Mouse (Mus musculus): ENCODE data around the gene Ankrd6. TPM values are rescaled to one million over a fixed set of nuclear protein-coding genes. Genes with fewer than 3 reads are reported as not detected.

The Ankrd6 gene
- polyA plus RNA-seq, 1 experiment from 2014 or later, result 10.1 TPM

DNA sequence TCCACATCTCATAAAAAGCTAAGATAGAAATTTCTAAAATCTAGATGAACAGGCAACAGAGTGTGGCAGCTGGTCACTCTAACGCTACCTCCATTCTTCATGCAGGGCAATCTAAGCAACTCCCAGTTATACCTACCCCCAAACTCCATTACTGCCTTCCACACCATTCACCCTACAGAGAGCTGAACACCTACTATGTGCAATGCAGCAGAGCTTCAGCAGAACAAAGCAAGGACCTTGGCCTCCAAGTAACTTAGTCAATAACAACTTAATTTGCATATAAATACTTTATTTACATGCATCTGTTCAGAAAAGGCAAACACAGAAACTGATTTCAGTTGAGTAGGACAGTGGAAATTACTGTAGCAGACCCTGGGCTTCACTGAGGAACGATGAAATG is 44.7 kb downstream of the Ankrd6 start:
- no peak for DNase-seq (ENCODE audit: low spot score)

DNA sequence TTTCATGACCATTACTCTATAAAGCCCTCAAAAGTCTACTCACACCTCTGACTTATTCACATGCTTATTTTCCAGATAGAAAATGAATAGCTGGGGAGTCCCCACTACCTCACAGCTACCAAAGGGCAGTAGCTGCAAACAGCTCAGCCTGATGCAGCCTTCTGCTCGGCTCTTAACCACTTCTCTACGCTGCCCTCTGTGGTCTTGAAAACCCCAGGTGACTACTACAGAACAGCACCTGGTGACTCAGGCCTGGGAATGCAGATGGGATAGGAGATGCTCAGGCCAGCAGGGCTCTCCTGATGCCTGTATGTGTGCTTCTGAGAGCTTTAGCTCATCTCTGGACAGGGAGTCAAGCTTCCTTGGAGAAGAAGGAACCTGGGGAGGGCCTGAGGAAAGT is 45.3 kb downstream of the Ankrd6 start:
- no peak for DNase-seq (ENCODE audit: low spot score)

- DNase-seq (ENCODE audit: low spot score), result no peak
Observed at GRCm38 (mm10) chr4:32903826-32904225, 46.8 kb downstream of the Ankrd6 start.

DNA sequence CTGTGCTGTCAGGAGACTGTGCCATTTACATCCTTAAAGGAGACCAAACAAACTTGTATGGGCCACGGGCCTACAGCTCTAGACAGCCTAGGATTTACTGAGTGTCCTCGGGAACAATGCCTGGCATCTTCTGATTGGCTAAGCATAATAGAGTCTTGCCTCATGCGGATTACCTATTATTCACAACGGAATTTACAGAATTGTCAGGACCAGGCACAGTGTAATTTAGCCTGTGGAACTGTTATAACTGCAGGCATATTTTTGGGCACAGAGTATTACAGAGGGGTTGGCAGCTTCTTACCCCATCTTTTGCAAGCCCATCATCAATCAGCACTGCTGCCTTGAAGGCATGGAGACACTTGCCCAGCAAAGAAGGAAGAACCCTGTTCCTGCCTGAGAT is 51.6 kb downstream of the Ankrd6 start:
- no peak for DNase-seq (ENCODE audit: low spot score)

DNA sequence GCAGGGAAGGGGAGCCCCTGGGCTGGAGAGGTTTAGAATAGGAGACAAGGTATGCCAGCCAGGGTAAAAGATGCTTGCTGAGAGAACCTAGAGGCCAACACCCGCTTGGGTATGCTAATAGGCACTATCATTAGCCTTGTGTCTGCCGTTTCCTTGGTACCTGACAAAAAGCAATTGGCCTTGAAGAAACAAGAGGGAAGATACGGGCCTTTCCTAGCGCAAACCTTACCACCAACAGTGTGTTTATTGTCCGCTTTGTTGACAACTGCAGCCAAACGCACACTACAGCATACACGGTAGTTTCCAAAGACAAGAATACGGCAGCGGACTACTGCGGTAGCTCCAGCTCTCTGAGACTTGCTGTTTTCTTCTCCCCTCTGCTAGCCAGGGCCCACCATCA is 59.3 kb downstream of the Ankrd6 start:
- no peak for DNase-seq (ENCODE audit: low spot score)

- no peak for DNase-seq (ENCODE audit: low spot score)
Observed at GRCm38 (mm10) chr4:32890735-32891098, 59.9 kb downstream of the Ankrd6 start.

- no peak for DNase-seq (ENCODE audit: low spot score)
Observed at GRCm38 (mm10) chr4:32889996-32890734, 60.5 kb downstream of the Ankrd6 start.

DNA sequence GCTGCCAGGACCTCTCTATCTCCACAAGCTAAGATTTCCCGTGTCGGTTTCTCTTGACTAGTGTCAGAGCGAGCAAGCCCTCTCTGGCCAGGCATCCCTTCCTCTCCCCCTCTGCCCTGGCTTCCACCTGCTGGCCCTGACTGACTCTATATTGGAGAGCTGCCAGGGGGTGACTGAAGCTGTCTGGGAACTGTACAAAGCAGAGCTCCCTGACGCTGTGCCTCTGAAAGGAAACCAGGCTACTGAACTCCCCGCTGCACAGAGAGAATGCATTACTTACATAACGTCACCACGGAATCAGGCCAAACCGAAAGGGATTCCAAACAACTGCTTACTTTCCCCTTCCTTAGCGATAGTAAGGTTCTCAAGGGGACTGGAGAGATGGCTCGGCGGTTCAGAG is 61.4 kb downstream of the Ankrd6 start:
- no peak for DNase-seq (ENCODE audit: low spot score)

- DNase-seq (ENCODE audit: low spot score), result no peak
Observed at GRCm38 (mm10) chr4:32886479-32886878, 64.2 kb downstream of the Ankrd6 start.

GRCm38 (mm10) chr4:32884599-32884998 is 66.0 kb downstream of the Ankrd6 start:
- no peak for DNase-seq (ENCODE audit: low spot score)

DNA sequence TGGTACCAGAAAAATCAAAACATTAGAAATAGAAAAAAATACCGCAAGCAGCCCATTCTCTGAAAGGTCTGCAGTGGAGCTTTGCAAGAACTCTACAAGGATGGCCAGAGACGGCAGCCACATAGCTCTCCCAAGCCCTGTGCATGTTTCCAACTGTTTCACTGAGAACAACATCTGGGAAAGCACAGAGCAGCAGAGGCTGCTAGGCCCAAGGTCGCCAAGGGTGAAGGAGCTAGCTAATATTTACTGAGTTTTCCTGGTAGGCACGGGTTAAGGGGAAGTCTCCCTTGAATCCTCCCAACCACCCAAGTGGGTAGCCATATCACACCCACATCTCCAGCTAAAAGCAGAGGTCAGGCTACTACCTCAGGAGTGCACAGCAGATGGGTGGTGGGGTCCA is 69.6 kb downstream of the Ankrd6 start:
- no peak for DNase-seq (ENCODE audit: low spot score)

DNA sequence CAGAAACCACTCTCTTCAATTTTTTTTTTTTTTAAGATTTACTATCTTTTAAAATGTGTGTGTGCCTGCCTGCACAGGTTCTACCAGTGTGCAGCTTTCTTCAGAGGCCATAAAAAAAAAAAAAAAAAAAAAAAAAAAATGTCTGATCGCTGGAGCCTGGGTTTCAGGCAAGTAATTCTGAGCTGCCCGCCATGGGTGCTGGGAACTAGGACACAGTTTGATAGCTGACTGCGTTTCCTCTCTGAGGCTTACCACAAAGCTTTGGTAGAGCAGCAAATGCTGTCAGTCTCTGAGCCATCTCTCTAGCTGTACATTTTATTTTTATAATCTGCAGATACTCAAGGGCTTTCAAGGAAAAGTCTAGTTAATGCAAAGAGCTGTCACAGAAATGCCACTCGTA is 76.0 kb downstream of the Ankrd6 start:
- peak; percentile 79 for DNase-seq (ENCODE audit: low spot score)

- DNase-seq (ENCODE audit: low spot score), result no peak
Observed at GRCm38 (mm10) chr4:32872189-32872749, 78.4 kb downstream of the Ankrd6 start.

DNA sequence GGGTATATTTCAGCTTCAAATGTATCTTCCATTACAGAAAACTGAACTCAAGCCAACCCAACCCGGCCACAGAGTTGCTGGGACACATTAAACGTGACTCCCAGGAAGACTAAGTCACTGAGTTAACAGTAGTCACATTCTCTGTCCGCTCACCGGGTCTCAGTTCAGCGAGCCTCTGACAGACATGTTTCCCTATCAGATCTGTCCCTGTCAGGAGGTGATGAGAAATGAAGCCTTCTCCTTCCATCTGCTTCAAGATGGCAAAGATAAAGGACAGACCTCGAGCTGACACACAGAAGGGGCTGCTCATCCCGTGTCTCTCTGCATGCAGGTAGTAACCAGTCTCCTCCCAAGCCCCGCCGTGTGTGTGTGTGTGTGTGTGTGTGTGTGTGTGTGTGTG is 81.3 kb downstream of the Ankrd6 start:
- DNase-seq (ENCODE audit: low spot score), result no peak

DNA sequence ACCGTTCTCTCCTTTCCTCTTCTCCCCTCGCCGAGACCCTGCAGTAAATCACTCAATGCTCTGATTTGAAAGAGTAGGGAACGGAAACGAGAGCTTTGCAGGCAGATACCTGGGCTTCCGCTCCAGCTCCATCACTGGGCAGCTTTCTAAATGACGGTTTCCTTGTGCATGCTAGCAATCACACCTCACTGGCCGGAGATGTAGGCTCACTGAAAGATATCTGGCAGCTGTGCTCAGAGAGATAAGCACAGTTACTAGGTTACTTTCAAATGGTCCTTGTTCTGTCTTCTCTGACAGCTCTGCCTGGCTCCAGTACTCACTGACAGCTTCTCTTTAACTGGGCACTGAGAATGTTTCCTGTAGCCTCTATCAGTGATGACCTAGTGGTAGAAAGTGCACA is 81.8 kb downstream of the Ankrd6 start:
- DNase-seq (ENCODE audit: low spot score), result peak; percentile 46

DNA sequence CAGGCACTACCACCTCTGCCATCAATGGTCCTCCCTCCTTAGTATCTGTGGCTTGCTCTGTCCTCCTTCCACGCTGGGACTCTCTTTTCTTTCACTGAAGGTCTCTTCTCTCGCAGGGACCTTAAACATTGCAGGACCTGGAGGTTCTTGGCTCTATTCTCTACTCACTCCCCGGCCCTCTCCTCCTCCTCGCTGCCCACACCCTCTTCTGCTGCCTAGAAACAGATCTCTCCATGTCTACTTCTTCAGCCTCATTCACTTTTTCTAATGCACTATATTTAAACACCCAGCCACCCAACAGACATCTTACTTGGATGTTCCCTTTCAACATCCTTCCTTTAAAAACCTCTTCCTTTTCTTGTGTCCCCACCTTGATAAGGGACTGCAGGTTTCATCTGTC is 82.2 kb downstream of the Ankrd6 start:
- DNase-seq (ENCODE audit: low spot score), result no peak

- no peak for DNase-seq (ENCODE audit: low spot score)
Observed at GRCm38 (mm10) chr4:32867460-32867859, 83.2 kb downstream of the Ankrd6 start.

DNA sequence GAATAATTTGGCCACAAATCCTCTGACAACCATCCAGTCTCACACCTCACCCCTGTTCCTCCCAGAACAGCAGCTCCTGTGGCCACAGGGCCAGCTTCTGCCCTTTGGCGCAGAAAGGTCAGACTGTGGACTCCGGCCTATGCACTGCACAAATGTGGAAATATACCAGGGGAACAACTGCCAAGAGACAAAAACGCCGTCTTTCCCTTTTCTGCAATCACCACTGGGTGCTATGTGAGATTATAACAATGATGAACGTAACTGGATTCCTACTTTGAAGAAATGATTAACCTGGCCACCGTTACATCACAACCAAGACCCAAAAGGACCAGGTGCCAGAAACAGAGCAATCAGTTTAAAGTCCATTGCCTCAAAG is 85.8 kb downstream of the Ankrd6 start:
- DNase-seq (ENCODE audit: low spot score), result no peak

DNA sequence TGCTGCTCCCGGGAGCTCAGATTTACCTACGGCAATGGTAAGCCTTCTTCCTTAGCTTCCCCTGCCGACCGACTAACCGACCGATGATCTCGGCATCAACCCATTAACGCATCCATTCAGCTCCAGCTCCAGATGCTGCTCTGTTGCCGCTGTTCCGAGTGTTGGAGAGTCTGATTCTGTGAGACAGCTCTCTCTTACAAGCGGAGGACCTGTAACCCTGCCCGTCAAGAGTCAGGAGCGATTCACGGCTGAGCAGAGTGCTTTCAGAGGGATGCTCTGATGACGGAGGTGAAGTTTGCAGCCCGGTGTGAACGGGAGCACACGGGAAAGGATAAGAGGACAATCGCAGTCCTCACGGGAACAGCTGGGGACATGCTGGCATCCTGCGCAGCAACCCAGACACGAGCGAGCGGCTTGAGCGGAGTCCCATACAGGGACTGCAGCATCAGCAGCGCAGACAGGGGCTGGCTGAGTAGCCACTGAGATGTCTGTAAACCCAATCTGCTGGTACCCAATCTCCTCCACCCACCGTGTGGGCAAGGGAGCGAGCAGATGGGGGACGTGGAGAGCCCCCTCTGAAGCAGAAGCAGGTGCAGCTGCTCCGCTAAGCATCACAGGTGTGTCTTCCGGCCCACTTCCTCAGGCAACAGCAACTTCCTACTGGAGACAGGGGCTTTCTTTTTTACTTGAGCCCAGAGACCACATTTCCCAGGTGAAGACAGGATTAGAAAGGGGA is 86.3 kb downstream of the Ankrd6 start:
- peak; percentile 73 for DNase-seq (ENCODE audit: low spot score)

DNA sequence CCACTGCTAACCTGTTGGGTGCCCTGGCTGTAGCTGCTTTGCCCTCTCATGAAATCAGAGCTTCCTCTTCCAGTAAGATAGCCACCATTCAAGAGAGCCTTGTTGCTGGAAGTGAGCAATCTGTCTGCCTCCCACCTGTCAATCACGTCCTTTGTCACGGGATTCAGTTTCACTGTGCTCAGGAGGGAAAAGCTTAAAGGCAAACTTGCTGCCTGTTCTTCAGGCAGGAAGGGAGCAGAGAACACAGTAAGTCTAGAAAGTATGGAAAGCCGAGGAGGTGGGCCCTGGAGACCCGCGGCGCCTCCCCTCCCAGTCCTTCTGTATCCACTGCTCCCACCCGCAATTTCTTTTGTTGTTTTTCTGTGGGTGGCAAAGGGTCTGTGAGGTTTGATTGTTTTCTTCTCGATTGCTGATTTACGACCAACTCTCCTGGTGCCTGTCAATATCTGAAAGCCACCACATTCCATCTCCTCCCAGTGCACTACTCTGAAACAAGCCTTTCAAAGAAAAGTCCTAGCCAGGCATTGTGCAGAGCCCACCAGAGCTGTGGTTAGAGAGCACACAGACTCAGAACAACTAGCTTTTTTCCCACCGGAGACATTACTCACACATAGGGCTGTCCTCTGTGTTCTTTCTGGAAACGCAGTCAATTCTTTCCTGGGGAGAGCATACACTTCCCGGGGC is 87.1 kb downstream of the Ankrd6 start:
- no peak for DNase-seq (ENCODE audit: low spot score)

- DNase-seq (ENCODE audit: low spot score), result no peak
Observed at GRCm38 (mm10) chr4:32862751-32863446, 87.7 kb downstream of the Ankrd6 start.

Data from thymus, postnatal 0 days (tissue).